Mouse (Mus musculus) lung, embryonic 16.5 days (tissue): ENCODE measurements around the gene Nmrk1. TPM values are rescaled to one million over a fixed set of nuclear protein-coding genes. Genes with fewer than 3 reads are reported as not detected.
A peak's percentile ranks its signal among the peaks of the same experiment; 100 is the strongest.

Source experiments
- ATAC-seq: fragments of 200-750 bp; cut with Nextera tagmentation; 2 replicates; pipeline ENCODE4 v1.8.0; 2017; ENCODE audit warnings: low read depth, mild to moderate bottlenecking, moderate library complexity
- H3K27ac ChIP-seq: fragments of 300-500 bp; sonication (generic); 2 replicates; pipeline ENCODE4 v1.5.1; 2014; ENCODE audit warnings: mild to moderate bottlenecking, control low read depth, low read length
- H3K27me3 ChIP-seq: fragments of 300-500 bp; sonication (generic); 2 replicates; pipeline ENCODE4 v1.6.1; 2014; ENCODE audit warnings: low read depth, low read length, mixed read lengths; ENCODE audit not compliant: control insufficient read depth, insufficient read depth
- H3K36me3 ChIP-seq: fragments of 300-500 bp; sonication (generic); 2 replicates; pipeline ENCODE4 v1.6.1; 2014; ENCODE audit warnings: low read length; ENCODE audit not compliant: control insufficient read depth, insufficient read depth
- H3K4me1 ChIP-seq: fragments of 300-500 bp; sonication (generic); replicated peaks from 2 replicates; pipeline ENCODE4 v1.6.1; 2014; ENCODE audit warnings: low read length, mixed read lengths; ENCODE audit not compliant: control insufficient read depth, insufficient read depth
- H3K4me2 ChIP-seq: fragments of 300-500 bp; sonication (generic); 2 replicates; pipeline ENCODE4 v1.6.1; 2014; ENCODE audit warnings: low read depth, low read length, control low read depth
- H3K4me3 ChIP-seq: fragments of 300-500 bp; sonication (generic); 2 replicates; pipeline ENCODE4 v1.5.1; 2014; ENCODE audit warnings: mild to moderate bottlenecking, low read length, control low read depth
- H3K9ac ChIP-seq: fragments of 300-500 bp; sonication (generic); 2 replicates; pipeline ENCODE4 v1.6.1; 2014; ENCODE audit warnings: low read length, control low read depth
- H3K9me3 ChIP-seq: fragments of 300-500 bp; sonication (generic); 2 replicates; pipeline ENCODE4 v1.6.1; 2016; ENCODE audit warnings: low read length; ENCODE audit not compliant: control insufficient read depth
- WGBS: fragments of 180-500 bp; shearing (Covaris S2); extraction: QIAGEN DNeasy Blood & Tissue Kit; methylation state at CpG from one replicate; pipeline ENCODE4 v1.1.7; 2014; 5-methylcytosine and 5-hydroxymethylcytosine counted together
- polyA plus RNA-seq: library from polyadenylated mRNA; unstranded; fragments of >200 nt; fragmentation: Nextera tagmentation; extraction: Ambion mirVana; gene quantifications from 2 replicates; pipeline ENCODE4 v1.2.1, GENCODE M21; 2015

The Nmrk1 gene
- polyA plus RNA-seq, 1 experiment from 2014 or later, result 11.1 TPM

- no peak overlapping the region for H3K27ac ChIP-seq
- H3K27me3 ChIP-seq, result no peaks in the 10 kb centered on the region
- no peaks in the 10 kb centered on the region for H3K9me3 ChIP-seq
- peak overlapping the region; percentile 54; the same call in 1 of the 2 replicates for H3K4me2 ChIP-seq
- H3K9ac ChIP-seq, result no peak overlapping the region
- 60% methylated on average over 1 of the region's 1 CpGs for WGBS
- no peaks in the 10 kb centered on the region for H3K36me3 ChIP-seq
- no peak overlapping the region for H3K4me3 ChIP-seq
- ATAC-seq, result no peak
- H3K4me1 ChIP-seq, result peaks cover 13% of the 10 kb centered on the region
These were observed 2.2 kb upstream of the Nmrk1 start for GRCm38 (mm10) chr19:18629589-18629988.

GRCm38 (mm10) chr19:18630221-18631119, 1.3 kb upstream of the Nmrk1 start:
- Histone ChIP-seq H3K4me2 (peak overlapping the region; percentile 54), H3K27me3 (no peaks in the 10 kb centered on the region), H3K9me3 (no peaks in the 10 kb centered on the region), H3K9ac (peak overlapping the region; percentile 86), H3K4me1 (peaks cover 13% of the 10 kb centered on the region), H3K4me3 (peak overlapping the region; percentile 93), H3K27ac (peak overlapping the region; percentile 95), H3K36me3 (no peaks in the 10 kb centered on the region)
- no peak for ATAC-seq
- 5% methylated on average over 17 of the region's 17 CpGs for whole genome bisulfite sequencing

GRCm38 (mm10) chr19:18631161-18631643, 548 bp upstream of the Nmrk1 start:
- H3K9me3 ChIP-seq, result no peaks in the 10 kb centered on the region
- H3K27me3 ChIP-seq, result no peaks in the 10 kb centered on the region
- H3K4me1 ChIP-seq, result peaks cover 13% of the 10 kb centered on the region
- peak overlapping the region; percentile 54 for H3K4me2 ChIP-seq
- H3K4me3 ChIP-seq, result peak overlapping the region; percentile 93
- peak; percentile 79 for ATAC-seq
- WGBS, result 0% methylated on average over 40 of the region's 40 CpGs
- H3K36me3 ChIP-seq, result no peaks in the 10 kb centered on the region
- H3K27ac ChIP-seq, result peak overlapping the region; percentile 95
- peak overlapping the region; percentile 86 for H3K9ac ChIP-seq

GRCm38 (mm10) chr19:18632231-18633185, 758 bp downstream of the Nmrk1 start:
- peak overlapping the region; percentile 93 for H3K4me3 ChIP-seq
- peak overlapping the region; percentile 53 for H3K9ac ChIP-seq
- H3K4me2 ChIP-seq, result peak overlapping the region; percentile 54
- H3K9me3 ChIP-seq, result no peaks in the 10 kb centered on the region
- ATAC-seq, result no peak
- H3K4me1 ChIP-seq, result peaks cover 13% of the 10 kb centered on the region
- 60% methylated on average over 13 of the region's 13 CpGs for WGBS
- no peaks in the 10 kb centered on the region for H3K36me3 ChIP-seq
- no peaks in the 10 kb centered on the region for H3K27me3 ChIP-seq
- H3K27ac ChIP-seq, result no peak overlapping the region

GRCm38 (mm10) chr19:18637954-18638353, 6.2 kb downstream of the Nmrk1 start:
- 73% methylated on average over 5 of the region's 5 CpGs for WGBS
- Histone ChIP-seq H3K9ac (no peak overlapping the region), H3K4me1 (no peaks in the 10 kb centered on the region), H3K4me2 (no peak overlapping the region), H3K27me3 (no peaks in the 10 kb centered on the region), H3K9me3 (no peaks in the 10 kb centered on the region), H3K4me3 (no peak overlapping the region), H3K36me3 (no peaks in the 10 kb centered on the region), H3K27ac (no peak overlapping the region)
- no peak for ATAC-seq

- no peak overlapping the region for H3K4me2 ChIP-seq
- no peaks in the 10 kb centered on the region for H3K4me1 ChIP-seq
- H3K27ac ChIP-seq, result no peak overlapping the region
- no peak overlapping the region for H3K9ac ChIP-seq
- H3K4me3 ChIP-seq, result no peak overlapping the region
- no peak for ATAC-seq
- no peaks in the 10 kb centered on the region for H3K36me3 ChIP-seq
- H3K9me3 ChIP-seq, result no peaks in the 10 kb centered on the region
- 48% methylated on average over 5 of the region's 5 CpGs for WGBS
- no peaks in the 10 kb centered on the region for H3K27me3 ChIP-seq
These were observed 7.2 kb downstream of the Nmrk1 start for GRCm38 (mm10) chr19:18638949-18639348.

GRCm38 (mm10) chr19:18639552-18639951, 7.8 kb downstream of the Nmrk1 start:
- Histone ChIP-seq H3K4me2 (no peak overlapping the region), H3K36me3 (no peaks in the 10 kb centered on the region), H3K4me1 (no peaks in the 10 kb centered on the region), H3K27ac (no peak overlapping the region), H3K4me3 (no peak overlapping the region), H3K9ac (no peak overlapping the region), H3K9me3 (no peaks in the 10 kb centered on the region), H3K27me3 (no peaks in the 10 kb centered on the region)
- ATAC-seq, result no peak
- WGBS, result 16% methylated on average over 2 of the region's 2 CpGs

GRCm38 (mm10) chr19:18641001-18641400, 9.3 kb downstream of the Nmrk1 start:
- H3K9ac ChIP-seq, result no peak overlapping the region
- no peak overlapping the region for H3K4me2 ChIP-seq
- ATAC-seq, result no peak
- no peaks in the 10 kb centered on the region for H3K9me3 ChIP-seq
- H3K27ac ChIP-seq, result no peak overlapping the region
- 65% methylated on average over 4 of the region's 4 CpGs for WGBS
- H3K4me3 ChIP-seq, result no peak overlapping the region
- no peaks in the 10 kb centered on the region for H3K36me3 ChIP-seq
- H3K27me3 ChIP-seq, result no peaks in the 10 kb centered on the region
- no peaks in the 10 kb centered on the region for H3K4me1 ChIP-seq

GRCm38 (mm10) chr19:18643411-18643810, 11.7 kb downstream of the Nmrk1 start:
- Histone ChIP-seq H3K27ac (no peak overlapping the region), H3K36me3 (no peaks in the 10 kb centered on the region), H3K4me1 (no peaks in the 10 kb centered on the region), H3K9ac (no peak overlapping the region), H3K27me3 (no peaks in the 10 kb centered on the region), H3K4me2 (no peak overlapping the region), H3K4me3 (no peak overlapping the region), H3K9me3 (no peaks in the 10 kb centered on the region)
- no peak for ATAC-seq
- 41% methylated on average over 4 of the region's 4 CpGs for WGBS
